Mouse (Mus musculus) hindbrain, embryonic 16.5 days (tissue): ENCODE measurements around the gene 2010111I01Rik. TPM values are rescaled to one million over a fixed set of nuclear protein-coding genes. Genes with fewer than 3 reads are reported as not detected.

Experiments
- ATAC-seq: fragments of 200-750 bp; cut with Nextera tagmentation; 2 replicates; pipeline ENCODE4 v1.8.0; 2017; ENCODE audit warnings: moderate TSS enrichment, moderate library complexity
- H3K27ac ChIP-seq: fragments of 300-500 bp; sonication (generic); 2 replicates; pipeline ENCODE4 v1.5.1; 2014; ENCODE audit warnings: low read depth, mild to moderate bottlenecking, control low read depth, low read length, moderate library complexity
- H3K27me3 ChIP-seq: fragments of 300-500 bp; sonication (generic); replicated peaks from 2 replicates; pipeline ENCODE4 v1.6.1; 2014; ENCODE audit warnings: low read length; ENCODE audit not compliant: control insufficient read depth, insufficient read depth
- H3K36me3 ChIP-seq: fragments of 300-500 bp; sonication (generic); 2 replicates; pipeline ENCODE4 v1.6.1; 2014; ENCODE audit warnings: mild to moderate bottlenecking, low read length, moderate library complexity, mixed read lengths; ENCODE audit not compliant: control insufficient read depth, insufficient read depth
- H3K4me1 ChIP-seq: fragments of 300-500 bp; sonication (generic); 2 replicates; pipeline ENCODE4 v1.6.1; 2014; ENCODE audit warnings: low read depth, low read length; ENCODE audit not compliant: control insufficient read depth, insufficient read depth
- H3K4me2 ChIP-seq: fragments of 300-500 bp; sonication (generic); 2 replicates; pipeline ENCODE4 v1.6.1; 2014; ENCODE audit warnings: mild to moderate bottlenecking, low read length, control low read depth, moderate library complexity
- H3K4me3 ChIP-seq: fragments of 300-500 bp; sonication (generic); 2 replicates; pipeline ENCODE4 v1.5.1; 2014; ENCODE audit warnings: mild to moderate bottlenecking, low read length, control low read depth, moderate library complexity
- H3K9ac ChIP-seq: fragments of 300-500 bp; sonication (generic); 2 replicates; pipeline ENCODE4 v1.6.1; 2014; ENCODE audit warnings: low read depth, mild to moderate bottlenecking, control low read depth, low read length, moderate library complexity
- H3K9me3 ChIP-seq: fragments of 300-500 bp; sonication (generic); 2 replicates; pipeline ENCODE4 v1.6.1; 2014; ENCODE audit warnings: mild to moderate bottlenecking, low read length, moderate library complexity; ENCODE audit not compliant: control insufficient read depth
- WGBS: fragments of 180-500 bp; shearing (Covaris S2); extraction: QIAGEN DNeasy Blood & Tissue Kit; methylation state at CpG from one replicate; pipeline ENCODE4 v1.1.7; 2014; 5-methylcytosine and 5-hydroxymethylcytosine counted together
- polyA plus RNA-seq: library from polyadenylated mRNA; unstranded; fragments of >200 nt; fragmentation: Nextera tagmentation; extraction: Ambion mirVana; gene quantifications from 2 replicates; pipeline ENCODE4 v1.2.1, GENCODE M21; 2015

2010111I01Rik gene
- polyA plus RNA-seq, 1 experiment from 2014 or later = 28.6 TPM

GRCm38 (mm10) chr13:63118682-63119081 lies 154.0 kb downstream of the 2010111I01Rik start:
- Histone ChIP-seq H3K4me2 (no peak overlapping the region), H3K27me3 (no peaks in the 10 kb centered on the region), H3K9me3 (no peaks in the 10 kb centered on the region), H3K9ac (no peak overlapping the region), H3K4me1 (no peaks in the 10 kb centered on the region), H3K36me3 (no peaks in the 10 kb centered on the region), H3K27ac (no peak overlapping the region), H3K4me3 (no peak overlapping the region)
- no peak for ATAC-seq
- 90% methylated on average over 3 of the region's 3 CpGs for WGBS

DNA sequence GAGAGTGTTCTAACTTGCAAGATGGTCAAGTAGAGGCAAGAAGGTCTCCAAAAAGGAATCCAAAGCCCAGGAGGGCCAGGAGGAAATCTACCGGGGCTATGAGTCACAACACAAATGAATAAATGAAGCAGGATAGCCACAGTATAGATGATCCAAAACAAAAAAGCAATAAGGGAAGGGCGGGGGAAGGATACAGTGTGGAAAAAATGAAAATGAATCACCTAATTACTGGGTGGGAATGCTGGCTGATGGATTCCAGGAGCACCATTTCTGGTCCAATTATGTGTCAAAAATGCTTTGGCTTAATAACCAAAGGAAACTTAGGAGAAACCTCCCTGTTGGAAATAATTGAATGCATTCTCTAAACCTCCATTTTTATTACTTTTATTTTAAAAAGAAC lies 155.6 kb downstream of the 2010111I01Rik start:
- no peaks in the 10 kb centered on the region for H3K36me3 ChIP-seq
- H3K4me3 ChIP-seq = no peak overlapping the region
- H3K4me1 ChIP-seq = no peaks in the 10 kb centered on the region
- H3K9me3 ChIP-seq = no peaks in the 10 kb centered on the region
- H3K4me2 ChIP-seq = no peak overlapping the region
- no peak overlapping the region for H3K27ac ChIP-seq
- no peaks in the 10 kb centered on the region for H3K27me3 ChIP-seq
- ATAC-seq = no peak
- 90% methylated on average over 2 of the region's 2 CpGs for WGBS
- no peak overlapping the region for H3K9ac ChIP-seq

GRCm38 (mm10) chr13:63121747-63122146 lies 157.1 kb downstream of the 2010111I01Rik start:
- Histone ChIP-seq H3K4me1 (no peaks in the 10 kb centered on the region), H3K4me3 (no peak overlapping the region), H3K27ac (no peak overlapping the region), H3K36me3 (no peaks in the 10 kb centered on the region), H3K9ac (no peak overlapping the region), H3K9me3 (no peaks in the 10 kb centered on the region), H3K27me3 (no peaks in the 10 kb centered on the region), H3K4me2 (no peak overlapping the region)
- 88% methylated on average over 4 of the region's 4 CpGs for WGBS
- no peak for ATAC-seq

- Histone ChIP-seq H3K27me3 (no peaks in the 10 kb centered on the region), H3K36me3 (peaks cover 5% of the 10 kb centered on the region; the same call in 1 of the 2 replicates), H3K9me3 (peaks cover 10% of the 10 kb centered on the region), H3K27ac (no peak overlapping the region), H3K4me1 (no peaks in the 10 kb centered on the region), H3K9ac (no peak overlapping the region), H3K4me2 (no peak overlapping the region), H3K4me3 (no peak overlapping the region)
- ATAC-seq = no peak
- WGBS = 70% methylated on average over 3 of the region's 3 CpGs
These were observed 161.5 kb downstream of the 2010111I01Rik start for GRCm38 (mm10) chr13:63126206-63126605.

GRCm38 (mm10) chr13:63127516-63127915 lies 162.8 kb downstream of the 2010111I01Rik start:
- Histone ChIP-seq H3K4me3 (no peak overlapping the region), H3K4me1 (no peaks in the 10 kb centered on the region), H3K4me2 (no peak overlapping the region), H3K9ac (no peak overlapping the region), H3K9me3 (peaks cover 10% of the 10 kb centered on the region), H3K36me3 (peaks cover 5% of the 10 kb centered on the region; the same call in 1 of the 2 replicates), H3K27ac (no peak overlapping the region), H3K27me3 (no peaks in the 10 kb centered on the region)
- WGBS = 100% methylated on average over 1 of the region's 1 CpGs
- ATAC-seq = no peak

- no peak for ATAC-seq
- no peaks in the 10 kb centered on the region for H3K36me3 ChIP-seq
- no peaks in the 10 kb centered on the region for H3K27me3 ChIP-seq
- no peaks in the 10 kb centered on the region for H3K4me1 ChIP-seq
- no peaks in the 10 kb centered on the region for H3K9me3 ChIP-seq
- no peak overlapping the region for H3K4me3 ChIP-seq
- H3K27ac ChIP-seq = no peak overlapping the region
- H3K4me2 ChIP-seq = no peak overlapping the region
- 83% methylated on average over 5 of the region's 5 CpGs for WGBS
- H3K9ac ChIP-seq = no peak overlapping the region
These were observed 170.3 kb downstream of the 2010111I01Rik start for GRCm38 (mm10) chr13:63134879-63135421.

GRCm38 (mm10) chr13:63135994-63136393 lies 171.3 kb downstream of the 2010111I01Rik start:
- Histone ChIP-seq H3K36me3 (no peaks in the 10 kb centered on the region), H3K4me2 (no peak overlapping the region), H3K27me3 (no peaks in the 10 kb centered on the region), H3K27ac (no peak overlapping the region), H3K9me3 (no peaks in the 10 kb centered on the region), H3K4me1 (no peaks in the 10 kb centered on the region), H3K4me3 (no peak overlapping the region), H3K9ac (no peak overlapping the region)
- ATAC-seq = no peak
- 88% methylated on average over 7 of the region's 7 CpGs for WGBS

DNA sequence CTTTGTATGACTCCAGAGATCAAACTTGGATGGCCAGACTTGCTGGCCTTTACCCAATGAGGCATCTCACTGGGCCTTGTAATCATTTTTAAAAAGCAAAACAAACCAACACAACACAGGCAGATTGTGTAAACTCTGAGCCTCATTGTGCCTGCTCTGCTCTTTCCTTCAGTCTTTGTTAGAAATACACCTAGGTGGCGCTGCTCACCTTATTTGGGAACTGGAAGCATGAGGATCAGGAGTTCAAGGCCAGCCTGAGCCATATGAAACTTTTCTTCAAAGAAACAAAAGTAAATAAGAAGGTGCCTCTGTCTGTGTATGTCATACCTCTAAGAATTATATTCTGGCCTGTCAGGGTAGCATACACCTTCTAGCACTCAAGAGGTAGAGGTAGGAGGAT lies 172.1 kb downstream of the 2010111I01Rik start:
- no peaks in the 10 kb centered on the region for H3K4me1 ChIP-seq

GRCm38 (mm10) chr13:63138376-63139048 lies 173.8 kb downstream of the 2010111I01Rik start:
- Histone ChIP-seq H3K36me3 (no peaks in the 10 kb centered on the region), H3K9me3 (no peaks in the 10 kb centered on the region), H3K4me3 (no peak overlapping the region), H3K27me3 (no peaks in the 10 kb centered on the region), H3K9ac (no peak overlapping the region), H3K4me1 (no peaks in the 10 kb centered on the region), H3K27ac (no peak overlapping the region), H3K4me2 (no peak overlapping the region)
- no peak for ATAC-seq

More for the DNA sequence above, 172.1 kb downstream of the 2010111I01Rik start:
- Histone ChIP-seq H3K27ac (no peak overlapping the region), H3K27me3 (no peaks in the 10 kb centered on the region), H3K36me3 (no peaks in the 10 kb centered on the region), H3K9ac (no peak overlapping the region), H3K9me3 (no peaks in the 10 kb centered on the region), H3K4me2 (no peak overlapping the region), H3K4me3 (no peak overlapping the region)
- ATAC-seq = no peak
- WGBS = 63% methylated on average over 1 of the region's 1 CpGs
